Mouse (Mus musculus) lung, adult 2 months (tissue): ENCODE measurements around the gene Rassf8.

ENCODE experiments used
- CTCF ChIP-seq: fragments of 200-500 bp; IDR thresholded peaks from 2 replicates; pipeline ENCODE4 v1.5.1; 2011; ENCODE audit warnings: mild to moderate bottlenecking, low read length, control low read depth; ENCODE audit not compliant: insufficient read depth
- POLR2A ChIP-seq: fragments of 200-500 bp; IDR thresholded peaks from 2 replicates; pipeline ENCODE4 v1.6.1; 2011; ENCODE audit warnings: low read depth, mild to moderate bottlenecking, control low read depth, low read length, borderline replicate concordance; ENCODE audit errors: extremely low read depth

DNA sequence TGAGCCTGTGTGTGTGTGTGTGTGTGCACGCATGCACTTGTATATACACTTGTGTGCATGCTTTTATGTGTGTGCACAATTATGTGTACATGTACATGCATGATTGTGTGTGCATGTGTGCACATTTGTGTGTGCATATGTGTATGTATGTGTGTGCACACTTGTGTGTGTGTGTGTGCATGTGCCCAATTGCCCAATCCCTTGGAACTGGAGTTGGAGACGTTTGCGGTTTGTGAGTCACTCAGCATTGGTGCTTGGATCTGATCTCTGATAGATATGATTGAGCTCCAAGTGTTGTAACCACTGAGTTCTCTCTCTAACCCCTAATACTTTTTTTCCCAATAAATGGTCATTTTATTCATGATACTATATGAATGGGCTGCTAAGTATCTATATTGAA, 15.5 kb downstream of the Rassf8 start:
- no peak for TF ChIP-seq POLR2A
- no peak for TF ChIP-seq CTCF
